Mouse (Mus musculus) heart, adult 2 months (tissue): ENCODE data around the gene Hyal3.

Experiments
- CTCF ChIP-seq: fragments of 200-600 bp; IDR thresholded peaks from 2 replicates; pipeline ENCODE4 v1.8.1; 2022; ENCODE audit warnings: antibody characterized with exemption, mild to moderate bottlenecking, moderate library complexity
- EP300 ChIP-seq: fragments of 200-500 bp; IDR thresholded peaks from 2 replicates; pipeline ENCODE4 v1.6.1; 2011; ENCODE audit warnings: low read depth, low read length, control low read depth; ENCODE audit not compliant: insufficient read depth
- POLR2A ChIP-seq: fragments of 200-500 bp; IDR thresholded peaks from 2 replicates; pipeline ENCODE4 v1.6.1; 2011; ENCODE audit warnings: mild to moderate bottlenecking, low read depth, low read length, control low read depth; ENCODE audit not compliant: insufficient read depth

- no peak for TF ChIP-seq CTCF
- no peak for TF ChIP-seq POLR2A
- no peak for TF ChIP-seq EP300
Measured at GRCm38 (mm10) chr9:107599433-107599832, 18.8 kb downstream of the Hyal3 start.
